Mouse (Mus musculus) lung, postnatal 36 days (tissue): Measurements from ENCODE around the gene Tnpo1.
A peak's percentile ranks its signal among the peaks of the same experiment; 100 is the strongest.

Experiments used
- DNase-seq: peaks from one replicate; pipeline ENCODE4 v3.0.0; 2022; ENCODE audit warnings: mixed read lengths

Tnpo1 gene

GRCm38 (mm10) chr13:98924897-98925485 is 1.2 kb downstream of the Tnpo1 start:
- no peak for DNase-seq

- DNase-seq = no peak
These were observed 3.4 kb downstream of the Tnpo1 start for GRCm38 (mm10) chr13:98922806-98923205.

GRCm38 (mm10) chr13:98921276-98921675 is 4.9 kb downstream of the Tnpo1 start:
- no peak for DNase-seq

- no peak for DNase-seq
These were observed 5.9 kb downstream of the Tnpo1 start for GRCm38 (mm10) chr13:98920300-98920699.

GRCm38 (mm10) chr13:98919695-98920094 is 6.5 kb downstream of the Tnpo1 start:
- no peak for DNase-seq

- no peak for DNase-seq
These were observed 8.3 kb downstream of the Tnpo1 start for GRCm38 (mm10) chr13:98917851-98918250.

GRCm38 (mm10) chr13:98915591-98915990 is 10.6 kb downstream of the Tnpo1 start:
- DNase-seq = no peak

- DNase-seq = no peak
These were observed 11.4 kb downstream of the Tnpo1 start for GRCm38 (mm10) chr13:98914844-98915212.

- no peak for DNase-seq
These were observed 12.0 kb downstream of the Tnpo1 start for GRCm38 (mm10) chr13:98914010-98914843.

GRCm38 (mm10) chr13:98913196-98913595 is 13.0 kb downstream of the Tnpo1 start:
- DNase-seq = no peak

GRCm38 (mm10) chr13:98912602-98913001 is 13.6 kb downstream of the Tnpo1 start:
- no peak for DNase-seq

GRCm38 (mm10) chr13:98910801-98911200 is 15.4 kb downstream of the Tnpo1 start:
- DNase-seq = no peak

GRCm38 (mm10) chr13:98904608-98905007 is 21.6 kb downstream of the Tnpo1 start:
- DNase-seq = no peak

GRCm38 (mm10) chr13:98902366-98903025 is 23.7 kb downstream of the Tnpo1 start:
- no peak for DNase-seq

- DNase-seq = no peak
These were observed 26.6 kb downstream of the Tnpo1 start for GRCm38 (mm10) chr13:98899550-98899949.

- no peak for DNase-seq
These were observed 28.6 kb downstream of the Tnpo1 start for GRCm38 (mm10) chr13:98897577-98897976.

GRCm38 (mm10) chr13:98896434-98897126 is 29.6 kb downstream of the Tnpo1 start:
- DNase-seq = no peak

GRCm38 (mm10) chr13:98896013-98896412 is 30.2 kb downstream of the Tnpo1 start:
- DNase-seq = no peak

GRCm38 (mm10) chr13:98894900-98895299 is 31.3 kb downstream of the Tnpo1 start:
- no peak for DNase-seq

- DNase-seq = no peak
These were observed 34.7 kb downstream of the Tnpo1 start for GRCm38 (mm10) chr13:98891443-98891842.

- DNase-seq = peak; percentile 89
These were observed 35.3 kb downstream of the Tnpo1 start for GRCm38 (mm10) chr13:98890871-98891219.

GRCm38 (mm10) chr13:98890137-98890870 is 35.9 kb downstream of the Tnpo1 start:
- DNase-seq = peak; percentile 64

GRCm38 (mm10) chr13:98889211-98889610 is 37.0 kb downstream of the Tnpo1 start:
- DNase-seq = no peak
